Mouse (Mus musculus): ENCODE results near the gene Exosc5. TPM values are rescaled to one million over a fixed set of nuclear protein-coding genes. Genes with fewer than 3 reads are reported as not detected.
A peak's percentile ranks its signal among the peaks of the same experiment; 100 is the strongest.

Gene Exosc5
- polyA plus RNA-seq, 1 experiment from 2014 or later = 49.2 TPM

DNA sequence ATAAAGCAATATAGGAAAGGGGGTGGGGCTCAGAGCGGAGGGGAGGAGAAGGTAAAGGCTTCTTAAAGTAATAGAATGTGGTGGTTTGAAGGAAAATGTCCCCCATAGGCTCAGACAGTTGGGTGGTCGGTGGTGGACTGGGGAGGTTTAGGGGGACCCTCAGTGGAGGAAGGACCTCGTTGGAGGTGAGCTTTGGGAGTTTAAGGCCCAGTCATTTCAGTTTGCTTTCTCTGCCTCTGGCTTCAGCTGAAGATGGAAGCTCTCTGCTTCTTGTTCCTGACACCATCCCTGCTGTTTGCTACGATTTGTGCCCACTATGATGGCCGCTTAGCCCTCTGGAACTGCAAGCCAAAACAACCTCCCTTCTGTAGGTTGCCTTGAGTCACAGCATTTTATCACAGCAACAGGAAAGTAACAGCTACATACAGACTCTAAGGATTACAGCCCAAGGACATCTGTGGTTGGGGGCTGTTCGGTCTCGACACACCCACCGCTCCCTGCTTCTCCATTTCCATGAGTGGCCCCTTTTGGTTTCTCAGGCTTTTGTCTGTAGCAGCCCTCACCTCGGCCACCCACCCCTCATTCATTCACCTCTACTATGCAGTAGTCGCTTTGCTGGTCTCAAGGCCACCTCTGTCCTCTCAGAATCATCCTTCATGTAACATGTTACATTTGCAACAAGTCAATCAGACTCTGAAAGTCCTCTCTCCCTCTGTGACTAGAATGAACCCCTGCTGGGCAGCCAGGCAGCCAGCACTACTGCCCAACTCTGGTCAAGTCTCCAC lies 41.4 kb upstream of the Exosc5 start:
- no peak overlapping the region for H3K4me3 ChIP-seq (ENCODE audit: low read depth, low read length)
- no peak overlapping the region for H3K9ac ChIP-seq (replicated peaks)
- peaks cover 8% of the 10 kb centered on the region for H3K36me3 ChIP-seq (replicated peaks; ENCODE audit: insufficient read depth, low read length)
- 72% methylated on average over 10 of the region's 10 CpGs for WGBS (ENCODE audit: insufficient replicate concordance)
- H3K4me1 ChIP-seq (ENCODE audit: insufficient read depth) = peaks cover 7% of the 10 kb centered on the region; the same call in 1 of the 2 replicates
- TF ChIP-seq CTCF (IDR thresholded peaks at IDR 0.05; ENCODE audit: low read depth) = no peak
- TF ChIP-seq EP300 (IDR thresholded peaks at IDR 0.05; ENCODE audit: low read depth) = no peak
- H3K4me2 ChIP-seq (ENCODE audit: low read depth, low read length) = no peak overlapping the region
- no peaks in the 10 kb centered on the region for H3K9me3 ChIP-seq (ENCODE audit: low read length)
- no peak overlapping the region for H3K27ac ChIP-seq (ENCODE audit: low read depth)
- ATAC-seq = no peak
- no peaks in the 10 kb centered on the region for H3K27me3 ChIP-seq (ENCODE audit: insufficient read depth, low read length)
- peak; percentile 7 for DNase-seq

- Histone ChIP-seq H3K4me2 (ENCODE audit: low read depth, low read length) (peak within 1 kb of the TSS; percentile 70), H3K27me3 (ENCODE audit: insufficient read depth, low read length) (no peaks in the 10 kb centered on the region), H3K36me3 (replicated peaks; ENCODE audit: insufficient read depth, low read length) (peaks cover 13% of the 10 kb centered on the region), H3K4me3 (ENCODE audit: low read depth, low read length) (peak within 1 kb of the TSS; percentile 61), H3K27ac (ENCODE audit: low read depth) (no peak within 1 kb of the TSS), H3K9ac (replicated peaks) (peak within 1 kb of the TSS; percentile 45; the same call in 1 of the 2 replicates), H3K4me1 (ENCODE audit: insufficient read depth) (peaks cover 7% of the 10 kb centered on the region; the same call in 1 of the 2 replicates), H3K9me3 (ENCODE audit: low read length) (no peaks in the 10 kb centered on the region)
- TF ChIP-seq CTCF (IDR thresholded peaks at IDR 0.05; ENCODE audit: low read depth) (no peak), EP300 (IDR thresholded peaks at IDR 0.05; ENCODE audit: low read depth) (no peak)
- peak; percentile 95 for ATAC-seq
- DNase-seq = peak; percentile 93
- WGBS (ENCODE audit: insufficient replicate concordance) = 2% methylated on average over 53 of the region's 53 CpGs
Measured at GRCm38 (mm10) chr7:25618865-25619721, 39.9 kb upstream of the Exosc5 start, which contains the start of gene Dmac2. Gene Dmac2 (plus strand): TSS chr7:25619414.

GRCm38 (mm10) chr7:25619722-25619991 lies 39.3 kb upstream of the Exosc5 start:
- TF ChIP-seq CTCF (IDR thresholded peaks at IDR 0.05; ENCODE audit: low read depth) = no peak
- peak overlapping the region; percentile 61 for H3K4me3 ChIP-seq (ENCODE audit: low read depth, low read length)
- 21% methylated on average over 5 of the region's 5 CpGs for WGBS (ENCODE audit: insufficient replicate concordance)
- peaks cover 15% of the 10 kb centered on the region for H3K36me3 ChIP-seq (replicated peaks; ENCODE audit: insufficient read depth, low read length)
- peak overlapping the region; percentile 45; the same call in 1 of the 2 replicates for H3K9ac ChIP-seq (replicated peaks)
- peak overlapping the region; percentile 70 for H3K4me2 ChIP-seq (ENCODE audit: low read depth, low read length)
- H3K9me3 ChIP-seq (ENCODE audit: low read length) = no peaks in the 10 kb centered on the region
- no peak for ATAC-seq
- H3K27me3 ChIP-seq (ENCODE audit: insufficient read depth, low read length) = no peaks in the 10 kb centered on the region
- no peak overlapping the region for H3K27ac ChIP-seq (ENCODE audit: low read depth)
- DNase-seq = peak; percentile 14
- H3K4me1 ChIP-seq (ENCODE audit: insufficient read depth) = peaks cover 7% of the 10 kb centered on the region; the same call in 1 of the 2 replicates

- H3K4me3 ChIP-seq (ENCODE audit: low read depth, low read length) = peak overlapping the region; percentile 61
- H3K4me2 ChIP-seq (ENCODE audit: low read depth, low read length) = peak overlapping the region; percentile 70
- peaks cover 18% of the 10 kb centered on the region for H3K36me3 ChIP-seq (replicated peaks; ENCODE audit: insufficient read depth, low read length)
- no peak overlapping the region for H3K27ac ChIP-seq (ENCODE audit: low read depth)
- no peak for TF ChIP-seq CTCF (IDR thresholded peaks at IDR 0.05; ENCODE audit: low read depth)
- TF ChIP-seq EP300 (IDR thresholded peaks at IDR 0.05; ENCODE audit: low read depth) = no peak
- DNase-seq = peak; percentile 8
- H3K4me1 ChIP-seq (ENCODE audit: insufficient read depth) = peaks cover 7% of the 10 kb centered on the region; the same call in 1 of the 2 replicates
- no peaks in the 10 kb centered on the region for H3K9me3 ChIP-seq (ENCODE audit: low read length)
- H3K9ac ChIP-seq (replicated peaks) = no peak overlapping the region
- WGBS (ENCODE audit: insufficient replicate concordance) = 84% methylated on average over 5 of the region's 5 CpGs
- no peaks in the 10 kb centered on the region for H3K27me3 ChIP-seq (ENCODE audit: insufficient read depth, low read length)
- no peak for ATAC-seq
Measured at GRCm38 (mm10) chr7:25620101-25620500, 38.9 kb upstream of the Exosc5 start.

GRCm38 (mm10) chr7:25620751-25621150 lies 38.2 kb upstream of the Exosc5 start:
- H3K36me3 ChIP-seq (replicated peaks; ENCODE audit: insufficient read depth, low read length) = peaks cover 19% of the 10 kb centered on the region
- TF ChIP-seq CTCF (IDR thresholded peaks at IDR 0.05; ENCODE audit: low read depth) = no peak
- TF ChIP-seq EP300 (IDR thresholded peaks at IDR 0.05; ENCODE audit: low read depth) = no peak
- H3K27ac ChIP-seq (ENCODE audit: low read depth) = no peak overlapping the region
- no peak for DNase-seq
- 88% methylated on average over 11 of the region's 11 CpGs for WGBS (ENCODE audit: insufficient replicate concordance)
- no peak overlapping the region for H3K9ac ChIP-seq (replicated peaks)
- no peaks in the 10 kb centered on the region for H3K27me3 ChIP-seq (ENCODE audit: insufficient read depth, low read length)
- no peak overlapping the region for H3K4me3 ChIP-seq (ENCODE audit: low read depth, low read length)
- ATAC-seq = no peak
- no peaks in the 10 kb centered on the region for H3K9me3 ChIP-seq (ENCODE audit: low read length)
- H3K4me1 ChIP-seq (ENCODE audit: insufficient read depth) = peaks cover 5% of the 10 kb centered on the region; the same call in 1 of the 2 replicates
- H3K4me2 ChIP-seq (ENCODE audit: low read depth, low read length) = no peak overlapping the region

GRCm38 (mm10) chr7:25623857-25624370 lies 35.0 kb upstream of the Exosc5 start:
- no peak for TF ChIP-seq EP300 (IDR thresholded peaks at IDR 0.05; ENCODE audit: low read depth)
- TF ChIP-seq CTCF (IDR thresholded peaks at IDR 0.05; ENCODE audit: low read depth) = no peak
- Histone ChIP-seq H3K27ac (ENCODE audit: low read depth) (no peak overlapping the region), H3K36me3 (replicated peaks; ENCODE audit: insufficient read depth, low read length) (peaks cover 23% of the 10 kb centered on the region), H3K4me3 (ENCODE audit: low read depth, low read length) (no peak overlapping the region), H3K9me3 (ENCODE audit: low read length) (no peaks in the 10 kb centered on the region), H3K4me1 (ENCODE audit: insufficient read depth) (peaks cover 29% of the 10 kb centered on the region), H3K4me2 (ENCODE audit: low read depth, low read length) (no peak overlapping the region), H3K27me3 (ENCODE audit: insufficient read depth, low read length) (no peaks in the 10 kb centered on the region), H3K9ac (replicated peaks) (no peak overlapping the region)
- WGBS (ENCODE audit: insufficient replicate concordance) = 83% methylated on average over 11 of the region's 11 CpGs
- ATAC-seq (no peak), DNase-seq (no peak)

Data from liver, postnatal 0 days (tissue).